Mouse (Mus musculus) intestine, postnatal 0 days (tissue): ENCODE data around the gene Gm44511. TPM values are rescaled to one million over a fixed set of nuclear protein-coding genes. Genes with fewer than 3 reads are reported as not detected.

Experiments used
- ATAC-seq: fragments of 200-750 bp; cut with Nextera tagmentation; 2 replicates; pipeline ENCODE4 v1.8.0; 2017; ENCODE audit warnings: mild to moderate bottlenecking, moderate TSS enrichment, moderate library complexity
- H3K27ac ChIP-seq: fragments of 300-500 bp; sonication (generic); 2 replicates; pipeline ENCODE4 v1.5.1; 2014; ENCODE audit warnings: mild to moderate bottlenecking, low read depth, low read length, moderate library complexity
- H3K27me3 ChIP-seq: fragments of 300-500 bp; sonication (generic); replicated peaks from 2 replicates; pipeline ENCODE4 v1.6.1; 2014; ENCODE audit warnings: low read length, mixed read lengths; ENCODE audit not compliant: control insufficient read depth, insufficient read depth
- H3K36me3 ChIP-seq: fragments of 300-500 bp; sonication (generic); 2 replicates; pipeline ENCODE4 v1.6.1; 2014; ENCODE audit warnings: mild to moderate bottlenecking, moderate library complexity; ENCODE audit not compliant: control insufficient read depth, insufficient read depth
- H3K4me1 ChIP-seq: fragments of 300-500 bp; sonication (generic); replicated peaks from 2 replicates; pipeline ENCODE4 v1.6.1; 2014; ENCODE audit warnings: antibody characterized with exemption, low read length, mixed read lengths; ENCODE audit not compliant: control insufficient read depth, insufficient read depth
- H3K4me2 ChIP-seq: fragments of 300-500 bp; sonication (generic); replicated peaks from 2 replicates; pipeline ENCODE4 v1.6.1; 2014; ENCODE audit warnings: low read depth, mild to moderate bottlenecking, moderate library complexity
- H3K4me3 ChIP-seq: fragments of 300-500 bp; sonication (generic); 2 replicates; pipeline ENCODE4 v1.5.1; 2014; ENCODE audit warnings: low read depth, low read length
- H3K9ac ChIP-seq: fragments of 300-500 bp; sonication (generic); 2 replicates; pipeline ENCODE4 v1.6.1; 2014; ENCODE audit warnings: mild to moderate bottlenecking, low read depth, low read length
- H3K9me3 ChIP-seq: fragments of 300-500 bp; sonication (generic); 2 replicates; pipeline ENCODE4 v1.6.1; 2016; ENCODE audit warnings: mixed run types; ENCODE audit not compliant: control insufficient read depth
- CTCF ChIP-seq: sonication (generic); IDR thresholded peaks from 2 replicates; pipeline ENCODE4 v1.5.1; 2016; ENCODE audit warnings: low read depth, mild to moderate bottlenecking, control low read depth, antibody characterized with exemption, moderate library complexity
- WGBS: fragments of 180-500 bp; shearing (Covaris S2); extraction: QIAGEN DNeasy Blood & Tissue Kit; methylation state at CpG from one replicate; pipeline ENCODE4 v1.1.7; 2014; 5-methylcytosine and 5-hydroxymethylcytosine counted together
- polyA plus RNA-seq: library from polyadenylated mRNA; unstranded; fragments of >200 nt; fragmentation: Nextera tagmentation; extraction: Ambion mirVana; gene quantifications from 2 replicates; pipeline ENCODE4 v1.2.1, GENCODE M21; 2015

Gene Gm44511
- polyA plus RNA-seq, 1 experiment from 2014 or later = not detected

- H3K27ac ChIP-seq = no peak overlapping the region
- H3K36me3 ChIP-seq = no peaks in the 10 kb centered on the region
- no peak overlapping the region for H3K4me2 ChIP-seq
- H3K27me3 ChIP-seq = no peaks in the 10 kb centered on the region
- TF ChIP-seq CTCF = no peak
- no peak overlapping the region for H3K9ac ChIP-seq
- 53% methylated on average over 3 of the region's 3 CpGs for WGBS
- peak; percentile 70; the same call in 1 of the 2 replicates for ATAC-seq
- peaks cover 4% of the 10 kb centered on the region; the same call in 1 of the 2 replicates for H3K4me1 ChIP-seq
- no peaks in the 10 kb centered on the region for H3K9me3 ChIP-seq
- H3K4me3 ChIP-seq = no peak overlapping the region
Observed at GRCm38 (mm10) chr6:128854895-128855294, 28.8 kb upstream of the Gm44511 start.

- WGBS = 51% methylated on average over 12 of the region's 12 CpGs
- Histone ChIP-seq H3K27me3 (no peaks in the 10 kb centered on the region), H3K4me3 (no peak overlapping the region), H3K9me3 (no peaks in the 10 kb centered on the region), H3K4me2 (no peak overlapping the region), H3K36me3 (no peaks in the 10 kb centered on the region), H3K9ac (no peak overlapping the region), H3K4me1 (peaks cover 4% of the 10 kb centered on the region; the same call in 1 of the 2 replicates), H3K27ac (no peak overlapping the region)
- ATAC-seq = peak; percentile 42; the same call in 1 of the 2 replicates
- peak; percentile 78 for TF ChIP-seq CTCF
Observed at GRCm38 (mm10) chr6:128854024-128854820, 28.1 kb upstream of the Gm44511 start.

GRCm38 (mm10) chr6:128852766-128853165 lies 26.7 kb upstream of the Gm44511 start:
- Histone ChIP-seq H3K27me3 (no peaks in the 10 kb centered on the region), H3K4me2 (no peak overlapping the region), H3K9me3 (no peaks in the 10 kb centered on the region), H3K9ac (no peak overlapping the region), H3K4me1 (peaks cover 4% of the 10 kb centered on the region; the same call in 1 of the 2 replicates), H3K4me3 (no peak overlapping the region), H3K27ac (no peak overlapping the region), H3K36me3 (no peaks in the 10 kb centered on the region)
- no peak for TF ChIP-seq CTCF
- ATAC-seq = no peak
- WGBS = 78% methylated on average over 3 of the region's 3 CpGs

GRCm38 (mm10) chr6:128851151-128851550 lies 25.0 kb upstream of the Gm44511 start:
- Histone ChIP-seq H3K27me3 (no peaks in the 10 kb centered on the region), H3K4me3 (no peak overlapping the region), H3K36me3 (no peaks in the 10 kb centered on the region), H3K9me3 (no peaks in the 10 kb centered on the region), H3K9ac (no peak overlapping the region), H3K4me1 (peaks cover 4% of the 10 kb centered on the region; the same call in 1 of the 2 replicates), H3K27ac (no peak overlapping the region), H3K4me2 (no peak overlapping the region)
- TF ChIP-seq CTCF = no peak
- ATAC-seq = no peak
- WGBS = 73% methylated on average over 2 of the region's 2 CpGs

- Histone ChIP-seq H3K9ac (no peak overlapping the region), H3K36me3 (no peaks in the 10 kb centered on the region), H3K27ac (no peak overlapping the region), H3K9me3 (no peaks in the 10 kb centered on the region), H3K4me3 (no peak overlapping the region), H3K4me1 (peaks cover 4% of the 10 kb centered on the region; the same call in 1 of the 2 replicates), H3K27me3 (no peaks in the 10 kb centered on the region), H3K4me2 (no peak overlapping the region)
- WGBS = 19% methylated on average over 2 of the region's 2 CpGs
- no peak for ATAC-seq
- TF ChIP-seq CTCF = no peak
Observed at GRCm38 (mm10) chr6:128850671-128851070, 24.6 kb upstream of the Gm44511 start.

- no peak for ATAC-seq
- H3K4me3 ChIP-seq = no peak overlapping the region
- peak; percentile 82 for TF ChIP-seq CTCF
Observed at GRCm38 (mm10) chr6:128849902-128850301, 23.8 kb upstream of the Gm44511 start.

More at GRCm38 (mm10) chr6:128849902-128850301, 23.8 kb upstream of the Gm44511 start:
- Histone ChIP-seq H3K4me2 (no peak overlapping the region), H3K27ac (no peak overlapping the region), H3K4me1 (no peaks in the 10 kb centered on the region), H3K36me3 (no peaks in the 10 kb centered on the region), H3K9ac (no peak overlapping the region), H3K27me3 (no peaks in the 10 kb centered on the region), H3K9me3 (no peaks in the 10 kb centered on the region)
- WGBS = 51% methylated on average over 2 of the region's 2 CpGs
